Mouse (Mus musculus): Measurements from ENCODE around the gene Trim62.

DNA sequence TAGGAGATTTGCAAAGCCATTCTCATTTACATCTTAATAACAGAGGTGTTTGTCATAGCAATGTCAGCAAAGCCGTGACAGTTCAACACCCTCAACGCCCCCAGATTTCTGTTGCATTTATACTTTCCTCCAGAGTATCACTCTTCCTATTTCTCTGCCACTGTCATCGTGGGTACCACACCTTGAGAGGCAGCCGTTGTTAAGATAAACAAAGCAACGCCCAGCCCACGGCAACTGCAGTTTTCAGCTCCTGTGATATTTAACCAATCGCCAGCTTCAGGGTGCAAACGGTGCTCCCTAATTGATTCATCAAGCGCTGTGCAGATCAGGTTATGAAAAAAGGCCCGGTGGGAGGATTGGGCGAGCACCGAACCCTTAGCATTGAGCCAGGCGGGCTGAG is 38.8 kb upstream of the Trim62 start:
- no peak for TF ChIP-seq CTCF (IDR thresholded peaks at IDR 0.05; ENCODE audit: low read depth)
- TF ChIP-seq EP300 (IDR thresholded peaks at IDR 0.05; ENCODE audit: low read depth), result no peak

Data from heart, postnatal 0 days (tissue).